Mouse (Mus musculus): Measurements from ENCODE around the gene Rsrp1. TPM values are rescaled to one million over a fixed set of nuclear protein-coding genes. Genes with fewer than 3 reads are reported as not detected.
"Not testable (repeated sequence)": the region's sequence is repeated elsewhere in the genome, so short reads cannot be mapped to it uniquely, and the experiment has no call there.

Rsrp1 gene
- polyA plus RNA-seq, 1 experiment = 533 TPM

DNA sequence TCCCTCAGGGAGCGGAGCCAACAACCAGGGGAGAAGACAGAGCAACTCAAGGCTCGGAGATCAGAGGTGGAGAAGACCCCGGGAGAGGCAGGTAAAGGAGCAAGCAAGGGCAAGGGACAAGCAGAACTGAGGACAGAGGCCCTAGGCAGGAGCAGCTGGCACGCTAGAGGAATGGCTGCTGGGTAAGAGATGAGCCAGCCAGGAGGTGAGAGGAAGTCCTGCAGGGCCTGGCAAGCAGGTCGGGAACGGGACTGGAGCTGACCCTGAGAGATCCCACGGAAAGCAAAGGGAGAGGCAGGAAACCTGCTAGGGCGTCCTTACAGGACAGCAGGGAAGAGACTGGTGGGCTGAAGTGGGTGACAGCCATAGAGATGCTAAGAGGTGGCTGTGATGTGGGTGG lies 22.3 kb upstream of the Rsrp1 start:
- WGBS = 94% methylated on average over 8 of the region's 8 CpGs
- Histone ChIP-seq H3K4me1 (ENCODE audit: control insufficient read depth, insufficient read depth, low read length) (no peaks in the 10 kb centered on the region), H3K4me3 (replicated peaks; ENCODE audit: extremely low read depth, low read depth, low read length) (no peak overlapping the region)
- TF ChIP-seq CTCF (IDR thresholded peaks at IDR 0.05; ENCODE audit: insufficient read depth, low read length) (no peak), POLR2A (IDR thresholded peaks at IDR 0.05; ENCODE audit: borderline replicate concordance, extremely low read depth, low read depth, low read length) (no peak)
- DNase-seq = no peak

GRCm38 (mm10) chr4:134903046-134903445 lies 20.3 kb upstream of the Rsrp1 start:
- 74% methylated on average over 7 of the region's 7 CpGs for WGBS
- no peak for DNase-seq
- no peaks in the 10 kb centered on the region for H3K4me1 ChIP-seq (ENCODE audit: control insufficient read depth, insufficient read depth, low read length)
- TF ChIP-seq CTCF (IDR thresholded peaks at IDR 0.05; ENCODE audit: insufficient read depth, low read length) (no peak), POLR2A (IDR thresholded peaks at IDR 0.05; ENCODE audit: borderline replicate concordance, extremely low read depth, low read depth, low read length) (no peak)
- H3K4me3 ChIP-seq (replicated peaks; ENCODE audit: extremely low read depth, low read depth, low read length) = no peak overlapping the region

DNA sequence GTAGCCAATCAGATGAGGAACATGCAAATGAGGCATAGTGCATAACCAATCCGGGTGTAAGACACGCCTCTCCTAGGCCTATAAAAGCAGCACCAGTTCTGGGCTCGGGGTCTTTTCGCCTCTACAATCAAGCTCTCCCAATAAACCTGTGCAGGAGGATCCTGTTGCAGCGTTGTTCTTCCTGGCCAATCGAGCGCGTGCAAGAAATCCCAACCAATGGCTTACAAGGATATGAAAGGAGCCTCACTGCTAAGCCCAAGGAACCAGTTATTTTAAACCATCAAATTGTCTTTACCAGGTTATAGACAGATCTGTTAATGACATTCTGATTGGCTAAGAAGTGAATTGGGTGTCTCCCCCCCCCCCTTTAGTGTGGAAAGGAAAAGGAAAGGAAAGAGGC lies 12.0 kb upstream of the Rsrp1 start:
- DNase-seq; H3K4me3 ChIP-seq (replicated peaks; ENCODE audit: extremely low read depth, low read depth, low read length): not testable (repeated sequence)
- peaks cover 12% of the 10 kb centered on the region for H3K4me1 ChIP-seq (ENCODE audit: control insufficient read depth, insufficient read depth, low read length)
- 98% methylated on average over 8 of the region's 8 CpGs for WGBS

- 37% methylated on average over 3 of the region's 3 CpGs for WGBS
- Histone ChIP-seq H3K4me1 (ENCODE audit: control insufficient read depth, insufficient read depth, low read length) (peaks cover 15% of the 10 kb centered on the region), H3K4me3 (replicated peaks; ENCODE audit: extremely low read depth, low read depth, low read length) (no peak overlapping the region)
- peak; percentile 66 for DNase-seq
- TF ChIP-seq CTCF (IDR thresholded peaks at IDR 0.05; ENCODE audit: insufficient read depth, low read length) (peak; percentile 75), POLR2A (IDR thresholded peaks at IDR 0.05; ENCODE audit: borderline replicate concordance, extremely low read depth, low read depth, low read length) (no peak)
Measured at GRCm38 (mm10) chr4:134913413-134913812, 10.0 kb upstream of the Rsrp1 start.

GRCm38 (mm10) chr4:134914122-134914863 lies 9.1 kb upstream of the Rsrp1 start:
- Histone ChIP-seq H3K4me1 (ENCODE audit: control insufficient read depth, insufficient read depth, low read length) (peaks cover 18% of the 10 kb centered on the region), H3K4me3 (replicated peaks; ENCODE audit: extremely low read depth, low read depth, low read length) (peak overlapping the region; percentile 90)
- TF ChIP-seq POLR2A (IDR thresholded peaks at IDR 0.05; ENCODE audit: borderline replicate concordance, extremely low read depth, low read depth, low read length) (no peak), CTCF (IDR thresholded peaks at IDR 0.05; ENCODE audit: insufficient read depth, low read length) (no peak)
- WGBS = under 1% methylated on average over 43 of the region's 43 CpGs
- no peak for DNase-seq

GRCm38 (mm10) chr4:134914864-134915209 lies 8.6 kb upstream of the Rsrp1 start, which contains the start of gene Tmem50a:
Gene Tmem50a (minus strand): TSS chr4:134915024.
- peak; percentile 78; the same call in 1 of the 2 replicates for TF ChIP-seq POLR2A (IDR thresholded peaks at IDR 0.05; ENCODE audit: borderline replicate concordance, extremely low read depth, low read depth, low read length)
- TF ChIP-seq CTCF (IDR thresholded peaks at IDR 0.05; ENCODE audit: insufficient read depth, low read length) = no peak
- WGBS = under 1% methylated on average over 25 of the region's 25 CpGs
- Histone ChIP-seq H3K4me3 (replicated peaks; ENCODE audit: extremely low read depth, low read depth, low read length) (peak within 1 kb of the TSS; percentile 90), H3K4me1 (ENCODE audit: control insufficient read depth, insufficient read depth, low read length) (peaks cover 18% of the 10 kb centered on the region)
- DNase-seq = peak; percentile 92

GRCm38 (mm10) chr4:134915223-134916050 lies 8.0 kb upstream of the Rsrp1 start:
- peaks cover 18% of the 10 kb centered on the region for H3K4me1 ChIP-seq (ENCODE audit: control insufficient read depth, insufficient read depth, low read length)
- peak overlapping the region; percentile 90 for H3K4me3 ChIP-seq (replicated peaks; ENCODE audit: extremely low read depth, low read depth, low read length)
- WGBS = 56% methylated on average over 14 of the region's 14 CpGs
- DNase-seq = no peak
- TF ChIP-seq POLR2A (IDR thresholded peaks at IDR 0.05; ENCODE audit: borderline replicate concordance, extremely low read depth, low read depth, low read length) (no peak), CTCF (IDR thresholded peaks at IDR 0.05; ENCODE audit: insufficient read depth, low read length) (no peak)

- TF ChIP-seq CTCF (IDR thresholded peaks at IDR 0.05; ENCODE audit: insufficient read depth, low read length) (no peak), POLR2A (IDR thresholded peaks at IDR 0.05; ENCODE audit: borderline replicate concordance, extremely low read depth, low read depth, low read length) (no peak)
- 70% methylated on average over 3 of the region's 3 CpGs for WGBS
- no peak for DNase-seq
- peaks cover 18% of the 10 kb centered on the region for H3K4me1 ChIP-seq (ENCODE audit: control insufficient read depth, insufficient read depth, low read length)
- no peak overlapping the region for H3K4me3 ChIP-seq (replicated peaks; ENCODE audit: extremely low read depth, low read depth, low read length)
Measured at GRCm38 (mm10) chr4:134917194-134917593, 6.2 kb upstream of the Rsrp1 start.

- peak; percentile 57 for DNase-seq
- TF ChIP-seq POLR2A (IDR thresholded peaks at IDR 0.05; ENCODE audit: borderline replicate concordance, extremely low read depth, low read depth, low read length) (no peak), CTCF (IDR thresholded peaks at IDR 0.05; ENCODE audit: insufficient read depth, low read length) (no peak)
- WGBS = 13% methylated on average over 7 of the region's 7 CpGs
- Histone ChIP-seq H3K4me3 (replicated peaks; ENCODE audit: extremely low read depth, low read depth, low read length) (no peak overlapping the region), H3K4me1 (ENCODE audit: control insufficient read depth, insufficient read depth, low read length) (peaks cover 16% of the 10 kb centered on the region)
Measured at GRCm38 (mm10) chr4:134918381-134918780, 5.0 kb upstream of the Rsrp1 start.

Data from lung, adult 2 months (tissue).